Mouse (Mus musculus): ENCODE measurements at regions not wholly inside any gene's neighbourhood (a gene's known extent, or its start where the extent isn't known, plus 50 kb on each side); places are given as distances from the start of the nearest gene placed in this dataset.

DNA sequence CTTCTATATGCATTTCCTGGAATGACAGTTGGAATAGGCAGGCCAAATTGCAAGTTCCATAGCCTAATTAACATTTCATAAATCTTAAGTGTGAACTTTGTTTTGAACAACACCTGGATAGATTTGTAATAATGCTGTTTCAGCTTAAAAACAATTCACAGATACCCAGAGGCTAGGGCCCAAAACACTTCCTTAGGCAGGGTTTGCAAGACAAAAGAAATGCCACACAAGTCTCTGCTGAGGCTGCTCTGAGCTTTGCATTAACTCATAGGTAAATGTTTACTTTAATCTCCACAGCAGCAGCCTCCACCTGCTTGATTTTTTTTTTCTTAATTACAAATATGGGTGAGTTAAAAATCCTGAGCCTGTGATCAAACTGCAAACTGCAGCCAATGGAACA lies 118.4 kb downstream of the Gnat3 start:
- no peak for ATAC-seq (ENCODE audit: extremely low read depth, insufficient number of reproducible peaks, low FRiP score, poor library complexity, severe bottlenecking)
- no peak for DNase-seq (ENCODE audit: low spot score)
- H3K27me3 ChIP-seq (ENCODE audit: insufficient read depth, low read length), result peaks cover 5% of the 10 kb centered on the region; the same call in 1 of the 2 replicates

DNA sequence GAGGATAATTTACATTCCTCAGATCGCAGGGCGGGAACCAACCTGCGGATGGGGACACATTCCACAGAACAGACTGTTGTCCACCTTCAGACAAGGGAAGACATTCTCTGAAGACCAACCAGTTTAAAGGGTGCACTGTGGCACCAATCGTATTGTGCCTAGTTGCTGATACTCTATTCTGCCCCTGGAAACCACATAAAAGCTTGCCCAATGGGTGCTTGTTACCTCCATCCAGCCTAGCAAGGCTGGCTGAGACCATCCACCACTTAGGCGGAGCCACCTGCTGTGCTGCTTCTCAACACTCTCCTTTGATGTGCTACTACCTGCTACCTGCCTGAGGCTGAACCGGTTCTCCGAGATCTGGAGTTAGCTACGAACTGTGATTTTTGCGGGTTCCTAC lies 119.9 kb downstream of the Gnat3 start:
- no peaks in the 10 kb centered on the region for H3K9me3 ChIP-seq (replicated peaks)
- H3K27me3 ChIP-seq (ENCODE audit: insufficient read depth, low read length), result 0 out of 2 replicates have a peak, but pooled peaks cover 2% of the 10 kb centered on the region
- no peak for DNase-seq (ENCODE audit: low spot score)
- ATAC-seq (ENCODE audit: extremely low read depth, insufficient number of reproducible peaks, low FRiP score, poor library complexity, severe bottlenecking), result no peak
- H3K4me3 ChIP-seq (ENCODE audit: low read depth, low read length), result no peak overlapping the region
- no peaks in the 10 kb centered on the region for H3K4me1 ChIP-seq (ENCODE audit: insufficient read depth, low read depth, low read length)
- no peaks in the 10 kb centered on the region for H3K36me3 ChIP-seq (replicated peaks)
- TF ChIP-seq POLR2AphosphoS5 (IDR thresholded peaks at IDR 0.05; ENCODE audit: insufficient replicate concordance, low read depth, low read length) (no peak), GATA1 (IDR thresholded peaks at IDR 0.05; ENCODE audit: borderline replicate concordance, low read length) (no peak), CTCF (IDR thresholded peaks at IDR 0.05; ENCODE audit: low read depth, low read length) (no peak), GATA2 (IDR thresholded peaks at IDR 0.05; ENCODE audit: borderline replicate concordance, low read depth, low read length) (no peak), TAL1 (conservative IDR thresholded peaks at IDR 0.05; ENCODE audit: low read depth, low read length) (no peak)

More for the DNA sequence above, 118.4 kb downstream of the Gnat3 start:
- H3K4me3 ChIP-seq (ENCODE audit: low read depth, low read length), result no peak overlapping the region
- TF ChIP-seq CTCF (IDR thresholded peaks at IDR 0.05; ENCODE audit: low read depth, low read length), result no peak
- no peak for TF ChIP-seq GATA2 (IDR thresholded peaks at IDR 0.05; ENCODE audit: borderline replicate concordance, low read depth, low read length)
- no peak for TF ChIP-seq GATA1 (IDR thresholded peaks at IDR 0.05; ENCODE audit: borderline replicate concordance, low read length)
- no peak for TF ChIP-seq POLR2AphosphoS5 (IDR thresholded peaks at IDR 0.05; ENCODE audit: insufficient replicate concordance, low read depth, low read length)
- no peak for TF ChIP-seq TAL1 (conservative IDR thresholded peaks at IDR 0.05; ENCODE audit: low read depth, low read length)
- no peaks in the 10 kb centered on the region for H3K4me1 ChIP-seq (ENCODE audit: insufficient read depth, low read depth, low read length)
- H3K36me3 ChIP-seq (replicated peaks), result no peaks in the 10 kb centered on the region
- no peaks in the 10 kb centered on the region for H3K9me3 ChIP-seq (replicated peaks)

DNA sequence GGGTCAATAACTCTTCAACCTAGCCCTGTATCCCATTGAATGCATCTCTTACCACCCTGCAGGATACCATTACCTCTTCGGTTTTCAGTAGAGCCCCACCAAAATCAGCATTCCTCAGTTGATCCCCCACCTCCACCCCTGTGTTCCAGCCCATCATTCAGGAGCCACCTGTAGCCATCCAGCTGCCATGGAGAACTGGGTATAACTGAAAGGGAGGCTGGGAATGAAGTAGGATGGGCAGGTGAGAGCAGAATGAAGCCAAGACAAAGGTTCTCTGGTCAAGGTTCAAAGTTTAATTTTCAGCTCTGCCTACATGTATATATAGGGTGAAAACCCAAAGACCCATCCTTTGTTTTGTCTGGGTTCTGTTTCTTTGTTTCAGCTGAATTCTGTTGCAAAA lies 121.4 kb downstream of the Gnat3 start:
- H3K4me1 ChIP-seq (ENCODE audit: insufficient read depth, low read depth, low read length), result no peaks in the 10 kb centered on the region; the same call in 1 of the 2 replicates
- H3K9me3 ChIP-seq (replicated peaks), result no peaks in the 10 kb centered on the region
- TF ChIP-seq GATA2 (IDR thresholded peaks at IDR 0.05; ENCODE audit: borderline replicate concordance, low read depth, low read length) (no peak), POLR2AphosphoS5 (IDR thresholded peaks at IDR 0.05; ENCODE audit: insufficient replicate concordance, low read depth, low read length) (no peak), GATA1 (IDR thresholded peaks at IDR 0.05; ENCODE audit: borderline replicate concordance, low read length) (no peak), CTCF (IDR thresholded peaks at IDR 0.05; ENCODE audit: low read depth, low read length) (no peak), TAL1 (conservative IDR thresholded peaks at IDR 0.05; ENCODE audit: low read depth, low read length) (no peak)
- H3K27me3 ChIP-seq (ENCODE audit: insufficient read depth, low read length), result 0 out of 2 replicates have a peak, but pooled peaks cover 2% of the 10 kb centered on the region
- H3K4me3 ChIP-seq (ENCODE audit: low read depth, low read length), result no peak overlapping the region
- DNase-seq (ENCODE audit: low spot score) (no peak), ATAC-seq (ENCODE audit: extremely low read depth, insufficient number of reproducible peaks, low FRiP score, poor library complexity, severe bottlenecking) (no peak)
- H3K36me3 ChIP-seq (replicated peaks), result no peaks in the 10 kb centered on the region

DNA sequence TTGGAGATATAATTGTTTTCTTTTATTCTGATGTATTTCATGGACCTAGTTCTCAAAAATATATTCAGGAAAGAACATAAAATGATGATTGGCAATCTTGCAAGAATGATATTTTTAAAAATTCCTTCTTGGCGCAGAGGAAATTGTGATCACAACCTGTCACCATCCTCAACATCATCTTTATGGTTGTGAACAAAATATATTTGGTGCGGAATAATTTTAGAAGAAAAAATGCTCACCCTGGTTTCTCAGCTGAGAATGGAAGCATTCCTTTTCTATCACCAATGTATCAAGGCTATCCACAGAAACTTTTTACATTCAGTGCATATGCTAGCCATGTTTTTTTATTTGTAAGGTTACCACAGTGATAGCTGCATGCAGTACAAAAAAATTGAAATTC lies 123.1 kb downstream of the Gnat3 start:
- Histone ChIP-seq H3K4me1 (ENCODE audit: insufficient read depth, low read depth, low read length) (no peaks in the 10 kb centered on the region; the same call in 1 of the 2 replicates), H3K27me3 (ENCODE audit: insufficient read depth, low read length) (peaks cover 7% of the 10 kb centered on the region; the same call in 1 of the 2 replicates), H3K4me3 (ENCODE audit: low read depth, low read length) (no peak overlapping the region), H3K36me3 (replicated peaks) (no peaks in the 10 kb centered on the region), H3K9me3 (replicated peaks) (no peaks in the 10 kb centered on the region)
- TF ChIP-seq POLR2AphosphoS5 (IDR thresholded peaks at IDR 0.05; ENCODE audit: insufficient replicate concordance, low read depth, low read length) (no peak), TAL1 (conservative IDR thresholded peaks at IDR 0.05; ENCODE audit: low read depth, low read length) (no peak)
- ATAC-seq (ENCODE audit: extremely low read depth, insufficient number of reproducible peaks, low FRiP score, poor library complexity, severe bottlenecking) (no peak), DNase-seq (ENCODE audit: low spot score) (no peak)

DNA sequence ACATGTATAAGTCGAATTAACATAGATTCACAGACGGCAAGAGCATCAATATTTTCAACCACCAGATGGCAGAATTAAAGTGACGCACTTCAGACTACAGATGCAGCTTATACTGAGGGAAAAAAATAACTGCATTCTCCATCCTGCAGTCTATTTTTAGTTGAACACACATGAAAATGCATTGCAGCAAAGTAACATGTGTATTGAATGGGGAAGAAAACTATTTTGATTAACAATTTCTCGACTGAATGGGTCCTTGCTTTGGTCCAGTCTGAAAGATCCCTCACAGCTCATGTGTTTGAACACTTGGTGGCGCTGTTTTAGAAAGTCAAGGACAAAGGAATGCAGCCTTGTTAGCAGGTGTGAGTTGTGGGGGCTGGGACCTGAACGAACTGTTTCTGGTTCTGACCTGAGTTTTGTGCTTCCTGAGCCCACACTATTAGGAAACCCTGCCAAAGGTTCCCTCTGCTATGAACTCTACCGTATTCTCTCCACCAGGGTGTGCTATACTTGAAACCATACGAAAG lies 125.6 kb downstream of the Gnat3 start:
- Histone ChIP-seq H3K9me3 (replicated peaks) (no peaks in the 10 kb centered on the region), H3K36me3 (replicated peaks) (no peaks in the 10 kb centered on the region), H3K4me1 (ENCODE audit: insufficient read depth, low read depth, low read length) (no peaks in the 10 kb centered on the region; the same call in 1 of the 2 replicates), H3K27me3 (ENCODE audit: insufficient read depth, low read length) (peaks cover 4% of the 10 kb centered on the region; the same call in 1 of the 2 replicates), H3K4me3 (ENCODE audit: low read depth, low read length) (no peak overlapping the region)
- TF ChIP-seq CTCF (IDR thresholded peaks at IDR 0.05; ENCODE audit: low read depth, low read length), result peak; percentile 28; the same call in 1 of the 2 replicates
- TF ChIP-seq GATA1 (IDR thresholded peaks at IDR 0.05; ENCODE audit: borderline replicate concordance, low read length), result no peak
- TF ChIP-seq POLR2AphosphoS5 (IDR thresholded peaks at IDR 0.05; ENCODE audit: insufficient replicate concordance, low read depth, low read length), result no peak
- DNase-seq (ENCODE audit: low spot score) (peak; percentile 1), ATAC-seq (ENCODE audit: extremely low read depth, insufficient number of reproducible peaks, low FRiP score, poor library complexity, severe bottlenecking) (0 out of 2 replicates have a peak, but pooled peaks have one; percentile 28)

DNA sequence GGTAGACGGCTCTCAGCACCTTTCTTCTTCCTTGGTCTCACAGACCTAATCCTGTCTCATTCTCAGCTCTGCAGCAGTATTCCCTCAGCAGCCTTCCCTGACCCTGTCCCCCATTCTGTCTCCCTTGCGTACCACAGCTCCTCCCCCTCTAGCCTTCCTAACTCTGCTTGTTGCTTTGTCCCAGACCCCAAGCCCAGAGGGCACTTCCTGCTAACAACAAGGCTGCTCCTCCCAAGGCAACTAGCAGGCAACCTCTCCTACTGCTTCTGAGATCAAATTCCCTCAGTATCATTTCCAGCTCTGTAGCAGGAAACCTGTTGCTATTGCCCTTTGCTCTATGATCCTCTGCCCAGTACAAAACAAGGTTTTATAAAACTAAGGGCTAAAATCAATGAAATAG lies 127.6 kb downstream of the Gnat3 start:
- Histone ChIP-seq H3K36me3 (replicated peaks) (no peaks in the 10 kb centered on the region), H3K27me3 (ENCODE audit: insufficient read depth, low read length) (peaks cover 4% of the 10 kb centered on the region; the same call in 1 of the 2 replicates), H3K4me3 (ENCODE audit: low read depth, low read length) (no peak overlapping the region), H3K9me3 (replicated peaks) (no peaks in the 10 kb centered on the region), H3K4me1 (ENCODE audit: insufficient read depth, low read depth, low read length) (no peaks in the 10 kb centered on the region; the same call in 1 of the 2 replicates)
- DNase-seq (ENCODE audit: low spot score), result no peak
- TF ChIP-seq CTCF (IDR thresholded peaks at IDR 0.05; ENCODE audit: low read depth, low read length) (no peak), GATA2 (IDR thresholded peaks at IDR 0.05; ENCODE audit: borderline replicate concordance, low read depth, low read length) (no peak), POLR2AphosphoS5 (IDR thresholded peaks at IDR 0.05; ENCODE audit: insufficient replicate concordance, low read depth, low read length) (no peak), GATA1 (IDR thresholded peaks at IDR 0.05; ENCODE audit: borderline replicate concordance, low read length) (no peak), TAL1 (conservative IDR thresholded peaks at IDR 0.05; ENCODE audit: low read depth, low read length) (no peak)
- no peak for ATAC-seq (ENCODE audit: extremely low read depth, insufficient number of reproducible peaks, low FRiP score, poor library complexity, severe bottlenecking)
